Mouse (Mus musculus) forebrain, embryonic 14.5 days (tissue): ENCODE measurements around the gene Dock10. TPM values are rescaled to one million over a fixed set of nuclear protein-coding genes. Genes with fewer than 3 reads are reported as not detected.

Source experiments
- ATAC-seq: fragments of 200-750 bp; cut with Nextera tagmentation; 2 replicates; pipeline ENCODE4 v1.8.0; 2017; ENCODE audit warnings: mild to moderate bottlenecking, moderate library complexity
- DNase-seq: peaks from one replicate; pipeline ENCODE4 v3.0.0-alpha.2; 2015; ENCODE audit warnings: low spot score
- H3K27ac ChIP-seq: fragments of 300-500 bp; sonication (generic); 2 replicates; pipeline ENCODE4 v1.5.1; 2014; ENCODE audit warnings: low read depth, mild to moderate bottlenecking, control low read depth, low read length, moderate library complexity
- H3K27me3 ChIP-seq: fragments of 300-500 bp; sonication (generic); replicated peaks from 2 replicates; pipeline ENCODE4 v1.6.1; 2014; ENCODE audit warnings: low read length, control low read depth, mixed read lengths; ENCODE audit not compliant: control insufficient read depth, insufficient read depth
- H3K36me3 ChIP-seq: fragments of 300-500 bp; sonication (generic); 2 replicates; pipeline ENCODE4 v1.6.1; 2014; ENCODE audit warnings: low read length, control low read depth; ENCODE audit not compliant: control insufficient read depth, insufficient read depth
- H3K4me1 ChIP-seq: fragments of 300-500 bp; sonication (generic); 2 replicates; pipeline ENCODE4 v1.6.1; 2014; ENCODE audit warnings: antibody characterized with exemption, low read length, control low read depth; ENCODE audit not compliant: control insufficient read depth, insufficient read depth
- H3K4me2 ChIP-seq: fragments of 300-500 bp; sonication (generic); 2 replicates; pipeline ENCODE4 v1.6.1; 2014; ENCODE audit warnings: mild to moderate bottlenecking, control low read depth, low read length
- H3K4me3 ChIP-seq: fragments of 300-500 bp; sonication (generic); 2 replicates; pipeline ENCODE4 v1.5.1; 2014; ENCODE audit warnings: low read depth, low read length, control low read depth
- H3K9ac ChIP-seq: fragments of 300-500 bp; sonication (generic); 2 replicates; pipeline ENCODE4 v1.6.1; 2014; ENCODE audit warnings: mild to moderate bottlenecking, low read length, control low read depth, moderate library complexity
- H3K9me3 ChIP-seq: fragments of 300-500 bp; sonication (generic); replicated peaks from 2 replicates; pipeline ENCODE4 v1.6.1; 2016; ENCODE audit warnings: low read length, control low read depth, mixed read lengths; ENCODE audit not compliant: control insufficient read depth
- WGBS: fragments of 180-500 bp; shearing (Covaris S2); extraction: QIAGEN DNeasy Blood & Tissue Kit; methylation state at CpG from one replicate; pipeline ENCODE4 v1.1.7; 2014; 5-methylcytosine and 5-hydroxymethylcytosine counted together
- polyA plus RNA-seq: library from polyadenylated mRNA; unstranded; fragments of >200 nt; fragmentation: Nextera tagmentation; extraction: Ambion mirVana; gene quantifications from 2 replicates; pipeline ENCODE4 v1.2.1, GENCODE M21; 2014

Gene Dock10
- polyA plus RNA-seq, 1 experiment from 2014 or later = 1.6 TPM

GRCm38 (mm10) chr1:80637214-80637705, 121.1 kb downstream of the Dock10 start:
- DNase-seq = no peak
- H3K9ac ChIP-seq = no peak overlapping the region

GRCm38 (mm10) chr1:80635825-80636224, 122.5 kb downstream of the Dock10 start:
- 94% methylated on average over 4 of the region's 4 CpGs for WGBS
- DNase-seq = no peak

More at GRCm38 (mm10) chr1:80637214-80637705, 121.1 kb downstream of the Dock10 start:
- no peaks in the 10 kb centered on the region for H3K9me3 ChIP-seq
- no peaks in the 10 kb centered on the region for H3K27me3 ChIP-seq
- H3K4me2 ChIP-seq = no peak overlapping the region
- H3K4me3 ChIP-seq = no peak overlapping the region
- WGBS = 83% methylated on average over 4 of the region's 4 CpGs
- no peaks in the 10 kb centered on the region for H3K36me3 ChIP-seq
- ATAC-seq = no peak
- H3K27ac ChIP-seq = no peak overlapping the region
- H3K4me1 ChIP-seq = no peaks in the 10 kb centered on the region

GRCm38 (mm10) chr1:80633536-80633935, 124.8 kb downstream of the Dock10 start:
- no peak overlapping the region for H3K4me2 ChIP-seq
- DNase-seq (no peak), ATAC-seq (no peak)
- peaks cover 5% of the 10 kb centered on the region for H3K4me1 ChIP-seq
- WGBS = 95% methylated on average over 4 of the region's 4 CpGs
- H3K9me3 ChIP-seq = no peaks in the 10 kb centered on the region
- H3K27ac ChIP-seq = no peak overlapping the region
- no peak overlapping the region for H3K9ac ChIP-seq
- no peaks in the 10 kb centered on the region for H3K36me3 ChIP-seq
- no peaks in the 10 kb centered on the region for H3K27me3 ChIP-seq
- H3K4me3 ChIP-seq = no peak overlapping the region

More at GRCm38 (mm10) chr1:80635825-80636224, 122.5 kb downstream of the Dock10 start:
- H3K4me1 ChIP-seq = peaks cover 1% of the 10 kb centered on the region
- no peaks in the 10 kb centered on the region for H3K36me3 ChIP-seq
- no peak overlapping the region for H3K4me2 ChIP-seq
- no peak overlapping the region for H3K27ac ChIP-seq
- no peaks in the 10 kb centered on the region for H3K9me3 ChIP-seq
- no peaks in the 10 kb centered on the region for H3K27me3 ChIP-seq
- no peak overlapping the region for H3K4me3 ChIP-seq
- ATAC-seq = no peak
- no peak overlapping the region for H3K9ac ChIP-seq

GRCm38 (mm10) chr1:80630179-80631149, 127.9 kb downstream of the Dock10 start:
- Histone ChIP-seq H3K36me3 (no peaks in the 10 kb centered on the region), H3K9me3 (no peaks in the 10 kb centered on the region), H3K27me3 (no peaks in the 10 kb centered on the region), H3K4me1 (peaks cover 5% of the 10 kb centered on the region), H3K4me3 (no peak overlapping the region), H3K4me2 (no peak overlapping the region), H3K27ac (no peak overlapping the region), H3K9ac (no peak overlapping the region)
- ATAC-seq (peak; percentile 42; the same call in 1 of the 2 replicates), DNase-seq (peak; percentile 68)
- WGBS = 44% methylated on average over 5 of the region's 5 CpGs

- H3K4me2 ChIP-seq = no peak overlapping the region
- no peak for DNase-seq
- H3K9ac ChIP-seq = no peak overlapping the region
- no peak overlapping the region for H3K4me3 ChIP-seq
- no peaks in the 10 kb centered on the region for H3K36me3 ChIP-seq
- H3K4me1 ChIP-seq = peaks cover 5% of the 10 kb centered on the region
- no peak for ATAC-seq
- H3K9me3 ChIP-seq = no peaks in the 10 kb centered on the region
- H3K27ac ChIP-seq = no peak overlapping the region
- no peaks in the 10 kb centered on the region for H3K27me3 ChIP-seq
Measured at GRCm38 (mm10) chr1:80628054-80628453, 130.3 kb downstream of the Dock10 start.

- H3K27me3 ChIP-seq = no peaks in the 10 kb centered on the region
- 93% methylated on average over 4 of the region's 4 CpGs for WGBS
Measured at GRCm38 (mm10) chr1:80626800-80627199, 131.5 kb downstream of the Dock10 start.

GRCm38 (mm10) chr1:80625371-80625770, 133.0 kb downstream of the Dock10 start:
- no peak for DNase-seq
- ATAC-seq = no peak
- no peaks in the 10 kb centered on the region; the same call in 1 of the 2 replicates for H3K4me1 ChIP-seq
- no peaks in the 10 kb centered on the region for H3K27me3 ChIP-seq
- no peaks in the 10 kb centered on the region for H3K36me3 ChIP-seq
- H3K9ac ChIP-seq = no peak overlapping the region
- no peak overlapping the region for H3K27ac ChIP-seq
- no peaks in the 10 kb centered on the region for H3K9me3 ChIP-seq
- no peak overlapping the region for H3K4me2 ChIP-seq
- 80% methylated on average over 1 of the region's 1 CpGs for WGBS
- no peak overlapping the region for H3K4me3 ChIP-seq

More at GRCm38 (mm10) chr1:80626800-80627199, 131.5 kb downstream of the Dock10 start:
- no peak overlapping the region for H3K4me2 ChIP-seq
- peaks cover 5% of the 10 kb centered on the region for H3K4me1 ChIP-seq
- no peak overlapping the region for H3K4me3 ChIP-seq
- H3K9me3 ChIP-seq = no peaks in the 10 kb centered on the region
- no peak overlapping the region for H3K9ac ChIP-seq
- H3K36me3 ChIP-seq = no peaks in the 10 kb centered on the region
- H3K27ac ChIP-seq = no peak overlapping the region
- ATAC-seq (no peak), DNase-seq (no peak)

- WGBS = 25% methylated on average over 4 of the region's 4 CpGs
- ATAC-seq = no peak
- Histone ChIP-seq H3K9me3 (no peaks in the 10 kb centered on the region), H3K27ac (no peak overlapping the region), H3K36me3 (no peaks in the 10 kb centered on the region), H3K4me3 (no peak overlapping the region), H3K4me1 (no peaks in the 10 kb centered on the region), H3K9ac (no peak overlapping the region), H3K27me3 (no peaks in the 10 kb centered on the region), H3K4me2 (no peak overlapping the region)
- DNase-seq = no peak
Measured at GRCm38 (mm10) chr1:80624552-80624951, 133.8 kb downstream of the Dock10 start.

- ATAC-seq (no peak), DNase-seq (no peak)
- H3K4me1 ChIP-seq = no peaks in the 10 kb centered on the region
- no peaks in the 10 kb centered on the region for H3K27me3 ChIP-seq
- H3K36me3 ChIP-seq = no peaks in the 10 kb centered on the region
- 90% methylated on average over 1 of the region's 1 CpGs for WGBS
- H3K4me3 ChIP-seq = no peak overlapping the region
- no peak overlapping the region for H3K27ac ChIP-seq
- no peaks in the 10 kb centered on the region for H3K9me3 ChIP-seq
- H3K4me2 ChIP-seq = no peak overlapping the region
- no peak overlapping the region for H3K9ac ChIP-seq
Measured at GRCm38 (mm10) chr1:80622646-80623045, 135.7 kb downstream of the Dock10 start.
